In genomic region chr4:109316941-109317894, GRCm38 (mm10) we compare ENCODE assay signal across 20 mouse cellular contexts. TPM values are rescaled to one million over a fixed set of nuclear protein-coding genes. Genes with fewer than 3 reads are reported as not detected.
A peak's percentile ranks its signal among the peaks of the same experiment; 100 is the strongest.
DNase-seq lines count a peak whose midpoint lies in the region; ATAC-seq and TF ChIP-seq lines count a peak whose summit lies in the region.
"Had no signal": no experiment of that assay in that cellular context is flagged by ENCODE, and none has a peak within 500 bp of the region (broad histone marks: within the 10 kb centered on the region; RNA-seq: fewer than 3 reads in every experiment).

No protein-coding gene starts in this region.

- TF ChIP-seq EP300 in liver, postnatal 0 days (IDR thresholded peaks at IDR 0.05; ENCODE audit: low read depth), result no peak; the same call in 1 of the 2 replicates

- H3K4me2 ChIP-seq in liver, postnatal 0 days (ENCODE audit: low read depth, low read length), result no peak overlapping the region
- no peak overlapping the region for H3K4me2 ChIP-seq in myocyte (ENCODE audit: low read depth)
- H3K4me2 ChIP-seq in intestine, embryonic 15.5 days (replicated peaks), result no peak overlapping the region
- H3K4me2 ChIP-seq: embryonic facial prominence, embryonic 12.5 days; hindbrain, embryonic 13.5 days; liver, embryonic 11.5 days; lung, embryonic 15.5 days; midbrain, embryonic 12.5 days had no signal

- peak; percentile 23 to 24 for DNase-seq in heart, adult 9 months (ENCODE audit: low spot score in 2 of 2)
- no peak for DNase-seq in heart, adult 8-10 months (ENCODE audit: low spot score)
- no peak for DNase-seq in liver, postnatal 0 days
- no peak for DNase-seq in liver
- DNase-seq in Muller cell, postnatal 12 days (ENCODE audit: inconsistent ontology term), result peak; percentile 30
- DNase-seq: cerebellum, adult 18-20 months; cerebellum, postnatal 14 days; forebrain, postnatal 0 days; gastrocnemius, postnatal 14 days; kidney, postnatal 25 days had no signal

- no peaks in the 10 kb centered on the region; the same call in 1 of the 2 replicates for H3K4me1 ChIP-seq in liver, postnatal 0 days (ENCODE audit: insufficient read depth)
- no peaks in the 10 kb centered on the region for H3K4me1 ChIP-seq in intestine, embryonic 15.5 days (replicated peaks)
- H3K4me1 ChIP-seq: embryonic facial prominence, embryonic 12.5 days; hindbrain, embryonic 13.5 days; limb, embryonic 10.5 days; lung, embryonic 15.5 days; midbrain, embryonic 12.5 days had no signal

- H3K9ac ChIP-seq in liver, postnatal 0 days (replicated peaks), result no peak overlapping the region
- no peak overlapping the region for H3K9ac ChIP-seq in intestine, embryonic 15.5 days
- H3K9ac ChIP-seq: embryonic facial prominence, embryonic 12.5 days; forebrain, postnatal 0 days; hindbrain, embryonic 13.5 days; lung, embryonic 15.5 days; midbrain, embryonic 12.5 days had no signal

- H3ac ChIP-seq in myocyte (ENCODE audit: control insufficient read depth, insufficient read length), result no peak overlapping the region

- no peak overlapping the region for H3K4me3 ChIP-seq in liver, postnatal 0 days (ENCODE audit: low read depth, low read length)
- H3K4me3 ChIP-seq in myocyte, result no peak overlapping the region
- no peak overlapping the region for H3K4me3 ChIP-seq in intestine, embryonic 15.5 days (replicated peaks)
- H3K4me3 ChIP-seq: embryonic facial prominence, embryonic 12.5 days; hindbrain, embryonic 13.5 days; layer of hippocampus, adult 2 months; limb, embryonic 10.5 days; lung, embryonic 15.5 days; midbrain, embryonic 12.5 days had no signal

- H3K9me3 ChIP-seq in liver, postnatal 0 days (ENCODE audit: low read length), result no peaks in the 10 kb centered on the region
- no peaks in the 10 kb centered on the region for H3K9me3 ChIP-seq in intestine, embryonic 15.5 days
- H3K9me3 ChIP-seq: embryonic facial prominence, embryonic 12.5 days; hindbrain, embryonic 13.5 days; limb, embryonic 10.5 days; lung, embryonic 15.5 days; midbrain, embryonic 12.5 days had no signal

- TF ChIP-seq POLR2A in myocyte (IDR thresholded peaks at IDR 0.05; ENCODE audit: insufficient read length, low read depth), result no peak

- H3K36me3 ChIP-seq in liver, postnatal 0 days (replicated peaks; ENCODE audit: insufficient read depth, low read length), result peaks cover 35% of the 10 kb centered on the region
- H3K36me3 ChIP-seq in myocyte (ENCODE audit: control insufficient read depth, insufficient read depth), result peaks cover 22% of the 10 kb centered on the region
- H3K36me3 ChIP-seq in intestine, embryonic 15.5 days, result no peaks in the 10 kb centered on the region
- H3K36me3 ChIP-seq: midbrain, embryonic 12.5 days had no signal

- peaks cover 2% of the 10 kb centered on the region for H3K79me2 ChIP-seq in myocyte (ENCODE audit: control insufficient read depth, insufficient read depth)

- peak; percentile 93 for ATAC-seq in liver, postnatal 0 days
- no peak for ATAC-seq in intestine, embryonic 15.5 days
- ATAC-seq: forebrain, postnatal 0 days; inflammation-experienced regulatory T-cells, adult 6 months had no signal

- peak overlapping the region; percentile 87 for H3K27ac ChIP-seq in liver, postnatal 0 days (ENCODE audit: low read depth)
- H3K27ac ChIP-seq in intestine, embryonic 15.5 days, result no peak overlapping the region
- H3K27ac ChIP-seq: embryonic facial prominence, embryonic 12.5 days; hindbrain, embryonic 13.5 days; layer of hippocampus, adult 2 months; limb, embryonic 10.5 days; lung, embryonic 15.5 days; midbrain, embryonic 12.5 days had no signal

- no peaks in the 10 kb centered on the region for H3K27me3 ChIP-seq in liver, postnatal 0 days (ENCODE audit: insufficient read depth, low read length)
- H3K27me3 ChIP-seq in myocyte (ENCODE audit: control insufficient read depth, insufficient read depth, insufficient read length), result no peaks in the 10 kb centered on the region
- no peaks in the 10 kb centered on the region for H3K27me3 ChIP-seq in intestine, embryonic 15.5 days (replicated peaks)
- H3K27me3 ChIP-seq: embryonic facial prominence, embryonic 12.5 days; hindbrain, embryonic 13.5 days; lung, embryonic 15.5 days; midbrain, embryonic 12.5 days had no signal

- no peak for TF ChIP-seq CTCF in liver, postnatal 0 days (IDR thresholded peaks at IDR 0.05; ENCODE audit: low read depth)

TF ChIP-seq in myocyte, 11 proteins besides CTCF, POLR2A, EP300 and RAD21:
- peak; percentile 69 for TF ChIP-seq CEBPB (IDR thresholded peaks at IDR 0.05; ENCODE audit: insufficient read depth, poor library complexity, severe bottlenecking)
- no peak for TF ChIP-seq E2F4 (IDR thresholded peaks at IDR 0.05; ENCODE audit: insufficient read depth)

RNA-seq across cellular contexts. Expression of gene Eps15, which starts 37.1 kb away (rescaled TPM):
- 10 to 100 TPM; 40.2 to 48.6 (median 44.1) TPM for total RNA-seq in heart, adult 8-10 months (2022)
- 20.0 and 21.2 TPM in 2 replicates for polyA plus RNA-seq in liver, postnatal 0 days (2015; fragmentation: Nextera tagmentation; extraction: Ambion mirVana)
- polyA plus RNA-seq in myocyte (2012; fragmentation: generic; extraction: Trizol), result 23.7 TPM
- 30.4 and 35.1 TPM in 2 replicates for polyA plus RNA-seq in intestine, embryonic 15.5 days (2015; fragmentation: Nextera tagmentation; extraction: Ambion mirVana)

Comparison
In these comparisons a context has a peak if more than half of its experiments do, and no peak if none do; other contexts are left out.
1. DNase-seq: peak in heart, adult 9 months (2 of 2) and Muller cell, postnatal 12 days (single experiment); none in heart, adult 8-10 months (single experiment), liver, postnatal 0 days (single experiment) and liver (single experiment).